Mouse (Mus musculus) C2C12 (cell line): ENCODE results near the gene Tmem150c.

Experiments used
- CTCF ChIP-seq: IDR thresholded peaks from one replicate; pipeline ENCODE4 v1.5.1; 2011; ENCODE audit not compliant: control insufficient read depth, insufficient read depth, insufficient read length
- FOSL1 ChIP-seq: IDR thresholded peaks from one replicate; pipeline ENCODE4 v1.8.0; 2011; ENCODE audit warnings: mild to moderate bottlenecking, low read length; ENCODE audit not compliant: poor library complexity, insufficient read depth, severe bottlenecking
- MAX ChIP-seq: IDR thresholded peaks from one replicate; pipeline ENCODE4 v1.6.1; 2011; ENCODE audit warnings: mild to moderate bottlenecking, control low read depth

DNA sequence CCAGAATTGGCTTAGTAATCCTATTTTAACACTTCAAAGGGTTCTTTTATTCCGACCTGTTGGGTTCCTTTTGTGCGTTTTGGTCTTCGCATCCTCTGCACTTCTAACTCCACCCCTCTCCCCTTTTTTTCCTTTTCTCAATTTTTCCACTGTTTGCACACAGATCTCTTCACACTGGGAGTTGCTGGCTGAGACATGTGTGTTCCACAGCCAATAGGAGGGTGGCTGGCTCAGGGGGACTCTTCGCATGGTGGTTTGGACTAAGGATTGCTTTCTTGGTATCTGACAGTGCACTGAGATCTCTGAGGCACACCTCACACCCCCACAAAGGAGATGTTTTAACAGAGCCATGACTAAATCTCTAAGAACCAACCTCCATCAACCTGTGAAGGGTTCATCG is 40.7 kb upstream of the Tmem150c start:
- no peak for TF ChIP-seq CTCF
- no peak for TF ChIP-seq FOSL1
- no peak for TF ChIP-seq MAX
